Mouse (Mus musculus) heart, postnatal 0 days (tissue): ENCODE results near the gene Maip1.

Experiments
- CTCF ChIP-seq: IDR thresholded peaks from 2 replicates; pipeline ENCODE4 v1.5.1; 2016; ENCODE audit warnings: antibody characterized with exemption, control low read depth, low read depth
- EP300 ChIP-seq: IDR thresholded peaks from 2 replicates; pipeline ENCODE4 v1.6.1; 2016; ENCODE audit warnings: antibody characterized with exemption, low read depth

GRCm38 (mm10) chr1:57445679-57446078 lies 39.6 kb downstream of the Maip1 start:
- TF ChIP-seq CTCF (no peak), EP300 (no peak)
